Mouse (Mus musculus) limb, embryonic 12.5 days (tissue): Measurements from ENCODE around the gene Vmp1. TPM values are rescaled to one million over a fixed set of nuclear protein-coding genes. Genes with fewer than 3 reads are reported as not detected.

ENCODE experiments used
- ATAC-seq: fragments of 200-750 bp; cut with Nextera tagmentation; 2 replicates; pipeline ENCODE4 v1.8.0; 2017; ENCODE audit warnings: low read depth, moderate TSS enrichment; ENCODE audit not compliant: insufficient number of reproducible peaks, insufficient read depth, low FRiP score, low TSS enrichment
- H3K27ac ChIP-seq: fragments of 300-500 bp; sonication (generic); 2 replicates; pipeline ENCODE4 v1.5.1; 2016; ENCODE audit warnings: mild to moderate bottlenecking, moderate library complexity
- H3K27me3 ChIP-seq: fragments of 300-500 bp; sonication (generic); 2 replicates; pipeline ENCODE4 v1.6.1; 2016; ENCODE audit warnings: mild to moderate bottlenecking, moderate library complexity
- H3K36me3 ChIP-seq: fragments of 300-500 bp; sonication (generic); 2 replicates; pipeline ENCODE4 v1.6.1; 2016; ENCODE audit warnings: mild to moderate bottlenecking, moderate library complexity
- H3K4me1 ChIP-seq: fragments of 300-500 bp; sonication (generic); replicated peaks from 2 replicates; pipeline ENCODE4 v1.6.1; 2016
- H3K4me2 ChIP-seq: fragments of 300-500 bp; sonication (generic); 2 replicates; pipeline ENCODE4 v1.6.1; 2016; ENCODE audit warnings: mild to moderate bottlenecking, moderate library complexity
- H3K4me3 ChIP-seq: fragments of 300-500 bp; sonication (generic); replicated peaks from 2 replicates; pipeline ENCODE4 v1.5.1; 2016; ENCODE audit warnings: mild to moderate bottlenecking
- H3K9ac ChIP-seq: fragments of 300-500 bp; sonication (generic); replicated peaks from 2 replicates; pipeline ENCODE4 v1.6.1; 2016; ENCODE audit warnings: mild to moderate bottlenecking, moderate library complexity
- H3K9me3 ChIP-seq: fragments of 300-500 bp; sonication (generic); 2 replicates; pipeline ENCODE4 v1.6.1; 2016; ENCODE audit warnings: mild to moderate bottlenecking, moderate library complexity
- WGBS: fragments of 180-500 bp; shearing (Covaris S2); methylation state at CpG from one replicate; pipeline ENCODE4 v1.1.7; 2016; 5-methylcytosine and 5-hydroxymethylcytosine counted together
- polyA plus RNA-seq: library from polyadenylated mRNA; unstranded; fragments of >200 nt; fragmentation: Nextera tagmentation; extraction: Ambion mirVana; gene quantifications from 2 replicates; pipeline ENCODE4 v1.2.1, GENCODE M21; 2016

The Vmp1 gene
- polyA plus RNA-seq, 1 experiment from 2014 or later, result 85.1 TPM

DNA sequence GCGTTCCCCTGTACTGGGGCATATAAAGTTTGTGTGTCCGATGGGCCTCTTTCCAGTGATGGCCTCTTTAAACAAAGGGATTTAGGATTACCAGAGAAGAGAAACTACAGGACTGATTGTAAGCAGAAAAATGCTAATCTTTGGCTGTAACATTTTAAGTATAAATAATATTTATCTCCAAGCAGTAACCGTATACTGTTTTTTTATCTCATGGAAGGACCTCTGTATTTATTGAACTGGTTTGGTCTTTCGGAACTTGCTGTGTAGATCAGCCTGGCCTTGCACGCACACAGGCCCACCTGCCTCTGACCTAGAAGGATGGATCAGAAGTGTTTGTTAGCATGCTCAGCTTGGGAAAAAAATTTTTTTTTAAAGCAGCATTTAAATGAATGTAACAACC is 69.0 kb downstream of the Vmp1 start:
- Histone ChIP-seq H3K27me3 (no peaks in the 10 kb centered on the region), H3K4me2 (no peak overlapping the region), H3K9ac (no peak overlapping the region), H3K27ac (no peak overlapping the region), H3K36me3 (peaks cover 15% of the 10 kb centered on the region; the same call in 1 of the 2 replicates), H3K4me1 (no peaks in the 10 kb centered on the region), H3K4me3 (no peak overlapping the region), H3K9me3 (no peaks in the 10 kb centered on the region)
- 92% methylated on average over 5 of the region's 5 CpGs for WGBS
- no peak for ATAC-seq

DNA sequence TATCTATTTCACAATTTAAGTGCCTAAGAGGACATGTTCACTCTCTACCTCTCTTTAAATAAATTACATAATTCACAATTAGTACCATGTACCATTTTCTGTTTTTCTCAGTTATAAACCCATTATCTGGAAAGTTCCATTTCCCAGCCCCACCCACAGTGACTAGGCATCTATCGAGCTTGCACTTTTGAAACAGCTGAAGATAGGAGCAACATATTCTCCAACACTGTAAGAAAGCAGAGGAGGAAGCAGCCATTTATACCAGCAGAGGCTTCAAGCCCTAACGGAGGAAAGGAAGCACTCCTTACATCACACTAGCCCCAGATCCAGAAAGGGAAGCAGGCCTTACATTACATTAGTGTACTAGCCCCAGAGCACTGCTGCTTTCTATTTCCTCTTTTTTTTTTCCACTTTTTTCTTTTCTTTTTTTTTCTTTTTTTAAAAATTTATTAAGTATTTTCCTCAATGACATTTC is 69.5 kb downstream of the Vmp1 start:
- Histone ChIP-seq H3K4me2 (no peak overlapping the region), H3K36me3 (peaks cover 15% of the 10 kb centered on the region; the same call in 1 of the 2 replicates), H3K9me3 (no peaks in the 10 kb centered on the region), H3K27me3 (no peaks in the 10 kb centered on the region), H3K9ac (no peak overlapping the region), H3K4me1 (no peaks in the 10 kb centered on the region), H3K4me3 (no peak overlapping the region), H3K27ac (no peak overlapping the region)
- WGBS, result 76% methylated on average over 2 of the region's 2 CpGs
- ATAC-seq, result no peak

GRCm38 (mm10) chr11:86611991-86612390 is 71.6 kb downstream of the Vmp1 start:
- no peak for ATAC-seq
- Histone ChIP-seq H3K27ac (no peak overlapping the region), H3K9ac (no peak overlapping the region), H3K27me3 (no peaks in the 10 kb centered on the region), H3K9me3 (no peaks in the 10 kb centered on the region), H3K4me3 (no peak overlapping the region), H3K4me2 (no peak overlapping the region), H3K4me1 (no peaks in the 10 kb centered on the region), H3K36me3 (peaks cover 17% of the 10 kb centered on the region; the same call in 1 of the 2 replicates)
- WGBS, result 95% methylated on average over 1 of the region's 1 CpGs

GRCm38 (mm10) chr11:86610239-86610638 is 73.4 kb downstream of the Vmp1 start:
- Histone ChIP-seq H3K9ac (no peak overlapping the region), H3K36me3 (peaks cover 23% of the 10 kb centered on the region), H3K27me3 (no peaks in the 10 kb centered on the region), H3K9me3 (0 out of 2 replicates have a peak, but pooled peaks cover 5% of the 10 kb centered on the region), H3K4me1 (no peaks in the 10 kb centered on the region), H3K4me2 (no peak overlapping the region), H3K4me3 (no peak overlapping the region), H3K27ac (no peak overlapping the region)
- no peak for ATAC-seq
- 90% methylated on average over 3 of the region's 3 CpGs for WGBS

DNA sequence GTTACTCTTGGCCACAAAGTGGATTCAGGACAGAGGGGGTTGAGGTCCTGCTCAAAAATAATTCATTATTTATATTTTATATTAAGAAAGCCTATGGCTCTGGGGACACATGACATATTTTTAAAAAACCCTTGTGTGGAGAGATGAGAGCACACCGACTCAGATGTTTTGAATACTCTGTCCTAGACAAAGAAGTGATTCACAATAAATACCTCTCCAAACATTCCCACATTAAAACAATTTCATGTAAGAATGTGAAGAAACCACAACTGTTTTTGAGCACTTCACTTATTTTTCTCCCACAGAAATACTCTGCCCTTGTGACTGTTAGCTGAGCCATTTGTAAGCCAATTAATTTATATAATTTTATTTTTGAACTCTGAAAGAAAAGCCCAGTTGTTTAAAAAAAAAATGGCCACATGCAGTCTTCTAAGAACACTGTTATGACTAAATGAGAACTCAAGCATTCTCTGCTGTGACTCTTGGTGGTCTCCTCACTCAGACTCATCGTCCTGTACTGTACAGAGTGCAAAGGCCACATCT is 75.8 kb downstream of the Vmp1 start:
- H3K36me3 ChIP-seq, result peaks cover 23% of the 10 kb centered on the region
- 0 out of 2 replicates have a peak, but pooled peaks cover 5% of the 10 kb centered on the region for H3K9me3 ChIP-seq
- H3K4me2 ChIP-seq, result no peak overlapping the region
- no peaks in the 10 kb centered on the region for H3K27me3 ChIP-seq
- no peak overlapping the region for H3K4me3 ChIP-seq
- no peaks in the 10 kb centered on the region for H3K4me1 ChIP-seq
- no peak overlapping the region for H3K27ac ChIP-seq
- ATAC-seq, result no peak
- H3K9ac ChIP-seq, result no peak overlapping the region
- 79% methylated on average over 2 of the region's 2 CpGs for WGBS

DNA sequence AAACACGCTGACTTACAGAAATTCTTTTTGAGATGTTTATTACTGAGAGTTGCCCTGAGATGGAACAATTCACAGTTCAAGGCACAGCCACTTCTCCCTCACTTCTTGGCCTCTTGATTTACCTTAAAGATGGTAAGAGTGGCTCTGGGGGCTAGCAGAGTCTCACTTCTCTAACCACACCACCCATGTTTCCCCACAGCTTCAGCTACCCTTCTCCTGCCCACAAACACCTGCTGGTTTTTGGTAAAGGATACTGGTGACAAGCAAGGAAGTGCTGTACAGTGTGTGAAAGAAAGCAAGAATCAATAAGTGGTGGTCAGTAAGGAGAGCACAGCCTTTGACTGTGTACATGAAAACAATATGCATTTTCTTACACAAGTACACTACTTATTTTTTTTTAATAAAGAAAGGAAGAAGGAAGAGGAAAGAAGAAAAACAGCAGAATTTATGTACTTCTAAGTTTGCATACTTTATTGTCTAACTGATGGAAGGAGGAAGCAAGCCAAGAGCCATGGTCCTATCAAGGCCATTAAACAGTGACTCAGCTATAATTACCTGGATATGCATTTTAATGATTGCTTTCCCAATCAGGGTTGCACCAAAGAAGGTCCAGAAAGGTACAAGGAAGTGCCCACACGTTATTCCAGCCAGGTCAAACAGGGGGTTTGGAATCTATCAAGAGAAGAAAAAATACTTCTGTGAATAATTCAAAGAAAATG is 76.9 kb downstream of the Vmp1 start:
- Histone ChIP-seq H3K4me3 (no peak overlapping the region), H3K27me3 (no peaks in the 10 kb centered on the region), H3K36me3 (peaks cover 23% of the 10 kb centered on the region), H3K4me1 (no peaks in the 10 kb centered on the region), H3K9ac (no peak overlapping the region), H3K4me2 (no peak overlapping the region), H3K9me3 (0 out of 2 replicates have a peak, but pooled peaks cover 5% of the 10 kb centered on the region), H3K27ac (no peak overlapping the region)
- WGBS, result 86% methylated on average over 2 of the region's 2 CpGs
- ATAC-seq, result no peak

DNA sequence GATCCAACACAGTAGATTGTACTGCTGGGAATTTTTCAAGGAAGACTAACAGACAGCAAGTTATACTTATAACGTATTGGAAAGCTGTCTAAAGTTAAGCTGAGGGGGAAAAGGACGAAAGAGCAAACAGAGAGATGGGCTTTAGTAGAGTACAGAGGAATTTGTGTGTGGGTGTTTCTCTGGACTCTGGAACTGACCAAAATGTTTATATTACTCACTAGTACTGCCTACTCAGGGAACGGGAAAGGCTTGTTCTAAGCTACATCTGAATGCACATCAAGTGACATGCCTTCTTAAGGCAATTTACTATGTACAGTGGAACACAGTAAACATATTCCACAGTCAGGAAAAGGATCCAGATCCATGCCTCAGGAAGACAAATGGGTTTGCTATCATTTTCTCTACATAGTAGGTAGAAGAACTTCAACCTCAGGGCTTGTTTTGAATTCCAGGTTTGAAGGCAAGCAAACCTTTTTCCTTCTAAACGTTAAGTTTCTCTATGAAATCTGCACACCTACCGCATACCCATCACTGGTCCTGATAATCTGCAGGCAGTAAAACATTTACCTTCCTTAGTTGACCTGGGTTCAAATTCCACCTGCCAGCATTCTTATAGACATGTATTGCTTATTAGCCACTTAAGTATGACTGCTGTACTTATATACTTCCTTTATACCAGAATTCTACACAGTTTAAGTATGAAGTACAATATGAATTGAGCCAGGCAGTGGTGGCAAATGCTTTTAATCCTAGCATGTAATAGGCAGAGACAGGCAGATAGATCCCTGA is 78.7 kb downstream of the Vmp1 start:
- Histone ChIP-seq H3K36me3 (peaks cover 14% of the 10 kb centered on the region), H3K9me3 (0 out of 2 replicates have a peak, but pooled peaks cover 5% of the 10 kb centered on the region)
- WGBS, result 90% methylated on average over 5 of the region's 5 CpGs

GRCm38 (mm10) chr11:86604289-86604688 is 79.3 kb downstream of the Vmp1 start:
- Histone ChIP-seq H3K9me3 (0 out of 2 replicates have a peak, but pooled peaks cover 5% of the 10 kb centered on the region), H3K4me1 (no peaks in the 10 kb centered on the region), H3K4me2 (no peak overlapping the region), H3K9ac (no peak overlapping the region), H3K27ac (no peak overlapping the region), H3K27me3 (no peaks in the 10 kb centered on the region), H3K4me3 (no peak overlapping the region), H3K36me3 (peaks cover 14% of the 10 kb centered on the region)
- ATAC-seq, result no peak
- 90% methylated on average over 3 of the region's 3 CpGs for WGBS

More for the DNA sequence above, 78.7 kb downstream of the Vmp1 start:
- no peak for ATAC-seq
- Histone ChIP-seq H3K4me1 (no peaks in the 10 kb centered on the region), H3K4me2 (no peak overlapping the region), H3K9ac (no peak overlapping the region), H3K27me3 (no peaks in the 10 kb centered on the region), H3K4me3 (no peak overlapping the region), H3K27ac (no peak overlapping the region)

- 82% methylated on average over 1 of the region's 1 CpGs for WGBS
- Histone ChIP-seq H3K27ac (no peak overlapping the region), H3K9me3 (0 out of 2 replicates have a peak, but pooled peaks cover 5% of the 10 kb centered on the region), H3K4me3 (no peak overlapping the region), H3K27me3 (no peaks in the 10 kb centered on the region), H3K9ac (no peak overlapping the region), H3K4me2 (no peak overlapping the region), H3K4me1 (no peaks in the 10 kb centered on the region), H3K36me3 (peaks cover 14% of the 10 kb centered on the region)
- ATAC-seq, result no peak
Observed at GRCm38 (mm10) chr11:86603719-86604118, 79.9 kb downstream of the Vmp1 start.

DNA sequence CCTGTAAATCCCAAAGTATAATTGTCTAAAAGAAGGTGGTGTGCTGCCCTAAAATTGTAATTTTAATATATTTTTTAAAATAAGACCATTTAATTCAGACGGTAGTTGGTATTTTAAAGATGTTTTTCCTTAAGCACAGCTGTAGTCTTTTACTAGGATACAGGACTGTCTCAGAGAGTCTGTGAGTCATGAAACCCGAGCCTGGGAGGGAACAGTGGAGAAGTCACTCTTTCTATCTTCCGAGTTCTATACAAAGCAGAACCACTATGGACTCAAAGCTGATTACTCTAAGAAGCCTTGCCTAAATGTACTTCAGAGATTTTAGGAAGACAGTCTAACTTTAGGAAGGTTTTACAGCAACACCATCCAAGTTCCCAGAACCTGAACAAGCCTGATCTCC is 81.5 kb downstream of the Vmp1 start:
- Histone ChIP-seq H3K27ac (no peak overlapping the region), H3K9me3 (0 out of 2 replicates have a peak, but pooled peaks cover 5% of the 10 kb centered on the region), H3K4me3 (no peak overlapping the region), H3K9ac (no peak overlapping the region), H3K4me2 (no peak overlapping the region), H3K4me1 (no peaks in the 10 kb centered on the region), H3K27me3 (no peaks in the 10 kb centered on the region), H3K36me3 (peaks cover 13% of the 10 kb centered on the region)
- ATAC-seq, result no peak
- 65% methylated on average over 3 of the region's 3 CpGs for WGBS

DNA sequence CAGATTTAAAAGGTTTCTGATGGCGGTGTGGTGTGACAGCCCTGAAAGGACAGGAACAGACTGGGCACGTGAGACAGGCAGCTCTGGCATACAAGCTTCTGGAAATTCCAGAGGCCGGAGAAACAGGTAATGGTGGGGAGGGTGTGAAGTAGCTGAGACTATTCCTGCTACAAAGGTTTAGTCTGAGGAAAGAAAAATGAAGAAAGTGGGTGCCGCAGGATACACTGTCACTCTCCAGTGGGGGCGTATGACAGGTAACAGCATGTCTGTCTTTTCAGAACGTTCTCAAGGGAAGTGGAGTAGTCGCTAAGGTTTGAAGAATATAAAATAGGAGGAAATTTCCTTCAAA is 83.5 kb downstream of the Vmp1 start:
- 78% methylated on average over 7 of the region's 7 CpGs for WGBS
- Histone ChIP-seq H3K27ac (no peak overlapping the region), H3K9me3 (no peaks in the 10 kb centered on the region)

More for the DNA sequence above, 83.5 kb downstream of the Vmp1 start:
- Histone ChIP-seq H3K9ac (no peak overlapping the region), H3K4me3 (no peak overlapping the region), H3K36me3 (no peaks in the 10 kb centered on the region; the same call in 1 of the 2 replicates), H3K4me1 (no peaks in the 10 kb centered on the region), H3K4me2 (no peak overlapping the region), H3K27me3 (no peaks in the 10 kb centered on the region)
- no peak for ATAC-seq
